In the genomic region with DNA sequence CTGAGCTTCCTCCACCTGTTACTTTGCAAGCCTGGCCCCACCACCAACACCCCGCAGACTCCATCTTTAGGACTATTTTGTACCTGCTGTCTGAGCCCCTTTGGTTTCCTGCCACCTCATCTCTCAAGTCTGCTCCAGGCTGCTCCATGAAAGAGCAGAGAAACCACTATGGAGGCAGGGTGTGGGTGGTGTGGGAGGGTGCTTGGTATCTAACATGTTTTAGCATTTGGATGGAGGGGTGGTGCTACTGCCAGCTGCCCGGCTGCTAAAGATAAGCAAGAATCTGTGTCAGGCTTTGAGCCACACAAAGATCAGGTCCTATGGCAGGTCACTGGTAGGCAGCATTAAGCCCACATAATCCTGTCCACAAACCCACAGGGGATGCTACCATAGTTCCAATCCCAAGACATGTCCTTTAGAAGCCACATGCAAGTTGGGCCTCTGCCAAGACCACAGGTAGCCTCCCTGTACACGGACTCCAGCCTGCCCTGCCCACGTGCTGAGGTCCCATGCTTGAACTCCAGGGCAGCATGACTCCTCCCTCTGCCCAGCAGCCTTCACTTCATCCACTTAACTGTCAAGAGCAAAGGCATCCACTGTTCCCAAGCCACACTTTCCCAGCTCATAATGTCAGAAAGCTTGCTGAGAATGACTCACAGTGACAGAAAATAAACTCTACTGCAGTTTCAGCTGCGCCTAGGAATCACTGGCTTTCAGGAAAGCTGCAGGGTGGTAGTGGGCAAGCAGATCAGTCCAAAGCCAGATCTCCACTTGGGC, we compare ENCODE assay signal across 11 mouse cellular contexts. TPM values are rescaled to one million over a fixed set of nuclear protein-coding genes. Genes with fewer than 3 reads are reported as not detected.
A peak's percentile ranks its signal among the peaks of the same experiment; 100 is the strongest.
DNase-seq lines count a peak whose midpoint lies in the region; ATAC-seq and TF ChIP-seq lines count a peak whose summit lies in the region.
"Had no signal": no experiment of that assay in that cellular context is flagged by ENCODE, and none has a peak within 500 bp of the region (broad histone marks: within the 10 kb centered on the region; RNA-seq: fewer than 3 reads in every experiment).

No protein-coding gene starts in this region.

- no peak overlapping the region for H3K27ac ChIP-seq in midbrain, postnatal 0 days (ENCODE audit: low read depth, low read length)
- H3K27ac ChIP-seq in midbrain, embryonic 10.5 days (replicated peaks) = no peak overlapping the region
- no peak overlapping the region for H3K27ac ChIP-seq in liver, embryonic 15.5 days (replicated peaks)
- H3K27ac ChIP-seq in stomach, embryonic 15.5 days = no peak overlapping the region
- H3K27ac ChIP-seq: forebrain, embryonic 15.5 days; hindbrain, embryonic 15.5 days had no signal

- no peak for TF ChIP-seq CTCF in midbrain, postnatal 0 days (IDR thresholded peaks at IDR 0.05)

- no peak for DNase-seq in frontal cortex, postnatal 10 days (ENCODE audit: low spot score in 2 of 2)
- DNase-seq in midbrain, postnatal 0 days (ENCODE audit: low spot score) = no peak
- no peak for DNase-seq in midbrain, embryonic 10.5 days (ENCODE audit: low spot score)
- no peak for DNase-seq in cerebellum, adult 8-10 months
- no peak for DNase-seq in spleen, postnatal 4 days (ENCODE audit: low spot score in 2 of 2)
- DNase-seq: B cell, adult 2 months had no signal

- H3K4me3 ChIP-seq in midbrain, postnatal 0 days (ENCODE audit: low read depth, low read length) = no peak overlapping the region
- H3K4me3 ChIP-seq in midbrain, embryonic 10.5 days = no peak overlapping the region
- H3K4me3 ChIP-seq in liver, embryonic 15.5 days (replicated peaks) = no peak overlapping the region
- no peak overlapping the region for H3K4me3 ChIP-seq in stomach, embryonic 15.5 days (replicated peaks)
- H3K4me3 ChIP-seq: forebrain, embryonic 15.5 days; hindbrain, embryonic 15.5 days had no signal

- no peaks in the 10 kb centered on the region for H3K36me3 ChIP-seq in midbrain, postnatal 0 days (ENCODE audit: insufficient read depth, low read length)
- no peaks in the 10 kb centered on the region for H3K36me3 ChIP-seq in midbrain, embryonic 10.5 days
- H3K36me3 ChIP-seq in liver, embryonic 15.5 days (replicated peaks) = no peaks in the 10 kb centered on the region
- no peaks in the 10 kb centered on the region for H3K36me3 ChIP-seq in stomach, embryonic 15.5 days
- H3K36me3 ChIP-seq: forebrain, embryonic 15.5 days; hindbrain, embryonic 15.5 days had no signal

- no peaks in the 10 kb centered on the region for H3K4me1 ChIP-seq in midbrain, postnatal 0 days (ENCODE audit: insufficient read depth, low read length)
- H3K4me1 ChIP-seq in midbrain, embryonic 10.5 days = no peaks in the 10 kb centered on the region
- peaks cover 10% of the 10 kb centered on the region for H3K4me1 ChIP-seq in liver, embryonic 15.5 days (replicated peaks)
- no peaks in the 10 kb centered on the region for H3K4me1 ChIP-seq in stomach, embryonic 15.5 days
- H3K4me1 ChIP-seq: forebrain, embryonic 15.5 days; hindbrain, embryonic 15.5 days had no signal

- no peaks in the 10 kb centered on the region for H3K9me3 ChIP-seq in midbrain, postnatal 0 days (ENCODE audit: low read length)
- H3K9me3 ChIP-seq in midbrain, embryonic 10.5 days (replicated peaks) = no peaks in the 10 kb centered on the region
- no peaks in the 10 kb centered on the region for H3K9me3 ChIP-seq in liver, embryonic 15.5 days (replicated peaks)
- no peaks in the 10 kb centered on the region for H3K9me3 ChIP-seq in stomach, embryonic 15.5 days
- H3K9me3 ChIP-seq: forebrain, embryonic 15.5 days; hindbrain, embryonic 15.5 days had no signal

- 0 out of 2 replicates have a peak overlapping the region, but pooled peaks have one; percentile 33 for H3K9ac ChIP-seq in midbrain, postnatal 0 days (replicated peaks; ENCODE audit: low read length, poor library complexity, severe bottlenecking)
- H3K9ac ChIP-seq in liver, embryonic 15.5 days = no peak overlapping the region
- H3K9ac ChIP-seq in stomach, embryonic 15.5 days = no peak overlapping the region
- H3K9ac ChIP-seq: forebrain, embryonic 15.5 days; hindbrain, embryonic 15.5 days had no signal

- peak; percentile 72 for ATAC-seq in frontal cortex, adult (ENCODE audit: low TSS enrichment)
- ATAC-seq in midbrain, postnatal 0 days (ENCODE audit: low FRiP score) = no peak
- ATAC-seq in liver, embryonic 15.5 days (ENCODE audit: insufficient read depth) = 0 out of 2 replicates have a peak, but pooled peaks have one; percentile 29
- 0 out of 2 replicates have a peak, but pooled peaks have one; percentile 21 for ATAC-seq in stomach, embryonic 15.5 days (ENCODE audit: insufficient read depth, low FRiP score, low read depth)
- ATAC-seq: forebrain, embryonic 15.5 days had no signal

- H3K4me2 ChIP-seq in midbrain, postnatal 0 days (ENCODE audit: low read depth, low read length, poor library complexity, severe bottlenecking) = no peak overlapping the region
- H3K4me2 ChIP-seq in liver, embryonic 15.5 days = no peak overlapping the region
- H3K4me2 ChIP-seq in stomach, embryonic 15.5 days = no peak overlapping the region
- H3K4me2 ChIP-seq: forebrain, embryonic 15.5 days; hindbrain, embryonic 15.5 days had no signal

- WGBS in midbrain, postnatal 0 days = 71% methylated on average over 5 of the region's 5 CpGs
- 69% methylated on average over 5 of the region's 5 CpGs for WGBS in midbrain, embryonic 10.5 days
- 41% methylated on average over 5 of the region's 5 CpGs for WGBS in liver, embryonic 15.5 days (ENCODE audit: insufficient replicate concordance)
- WGBS in stomach, embryonic 15.5 days = 43% methylated on average over 5 of the region's 5 CpGs

- no peaks in the 10 kb centered on the region for H3K27me3 ChIP-seq in midbrain, postnatal 0 days (ENCODE audit: insufficient read depth, low read length)
- no peaks in the 10 kb centered on the region for H3K27me3 ChIP-seq in midbrain, embryonic 10.5 days (ENCODE audit: low read depth, poor library complexity, severe bottlenecking)
- no peaks in the 10 kb centered on the region; the same call in 1 of the 2 replicates for H3K27me3 ChIP-seq in liver, embryonic 15.5 days
- no peaks in the 10 kb centered on the region for H3K27me3 ChIP-seq in stomach, embryonic 15.5 days (replicated peaks)
- H3K27me3 ChIP-seq: forebrain, embryonic 15.5 days; hindbrain, embryonic 15.5 days had no signal

RNA-seq across cellular contexts. Expression of a gene that starts 14.5 kb away (rescaled TPM):
- total RNA-seq in midbrain, postnatal 0 days (2014; rRNA removed) = 36.7 and 62.2 TPM in 2 replicates
- 44.3 and 46.9 TPM in 2 replicates for polyA plus RNA-seq in midbrain, postnatal 0 days (2015; fragmentation: Nextera tagmentation; extraction: Ambion mirVana)
- 54.5 and 62.1 TPM in 2 replicates for polyA plus RNA-seq in midbrain, embryonic 10.5 days (2016; fragmentation: Nextera tagmentation; extraction: Ambion mirVana)
- polyA plus RNA-seq in liver, embryonic 15.5 days (2015; fragmentation: Nextera tagmentation; extraction: Ambion mirVana) = 14.8 and 18.5 TPM in 2 replicates
- 48.7 and 53.0 TPM in 2 replicates for polyA plus RNA-seq in stomach, embryonic 15.5 days (2015; fragmentation: Nextera tagmentation; extraction: Ambion mirVana)

RNA-seq across cellular contexts. Expression of a gene that starts 19.2 kb away (rescaled TPM):
- not detected in 2 replicates for total RNA-seq in midbrain, postnatal 0 days (2014; rRNA removed)
- polyA plus RNA-seq in midbrain, postnatal 0 days (2015; fragmentation: Nextera tagmentation; extraction: Ambion mirVana) = not detected in 2 replicates
- not detected in 2 replicates for polyA plus RNA-seq in midbrain, embryonic 10.5 days (2016; fragmentation: Nextera tagmentation; extraction: Ambion mirVana)
- polyA plus RNA-seq in liver, embryonic 15.5 days (2015; fragmentation: Nextera tagmentation; extraction: Ambion mirVana) = not detected in 2 replicates
- polyA plus RNA-seq in stomach, embryonic 15.5 days (2015; fragmentation: Nextera tagmentation; extraction: Ambion mirVana) = not detected in 2 replicates
- polyA plus RNA-seq: forebrain, embryonic 15.5 days; hindbrain, embryonic 15.5 days had no signal

RNA-seq across cellular contexts. Expression of a gene that starts 28.6 kb away (rescaled TPM):
- total RNA-seq in midbrain, postnatal 0 days (2014; rRNA removed) = not detected in 2 replicates
- 1.1 TPM in 1 of 2 replicates, not detected in the other for polyA plus RNA-seq in midbrain, postnatal 0 days (2015; fragmentation: Nextera tagmentation; extraction: Ambion mirVana)
- 1.0 TPM in 1 of 2 replicates, not detected in the other for polyA plus RNA-seq in midbrain, embryonic 10.5 days (2016; fragmentation: Nextera tagmentation; extraction: Ambion mirVana)
- polyA plus RNA-seq in liver, embryonic 15.5 days (2015; fragmentation: Nextera tagmentation; extraction: Ambion mirVana) = 7.5 and 9.1 TPM in 2 replicates
- polyA plus RNA-seq in stomach, embryonic 15.5 days (2015; fragmentation: Nextera tagmentation; extraction: Ambion mirVana) = 59.7 and 65.9 TPM in 2 replicates

RNA-seq across cellular contexts. Expression of a gene that starts 34.9 kb away (rescaled TPM):
- 115 and 121 TPM in 2 replicates for total RNA-seq in midbrain, postnatal 0 days (2014; rRNA removed)
- 165 and 175 TPM in 2 replicates for polyA plus RNA-seq in midbrain, postnatal 0 days (2015; fragmentation: Nextera tagmentation; extraction: Ambion mirVana)
- polyA plus RNA-seq in midbrain, embryonic 10.5 days (2016; fragmentation: Nextera tagmentation; extraction: Ambion mirVana) = 68.9 and 82.6 TPM in 2 replicates
- polyA plus RNA-seq in liver, embryonic 15.5 days (2015; fragmentation: Nextera tagmentation; extraction: Ambion mirVana) = 65.2 and 78.7 TPM in 2 replicates
- 54.9 and 57.0 TPM in 2 replicates for polyA plus RNA-seq in stomach, embryonic 15.5 days (2015; fragmentation: Nextera tagmentation; extraction: Ambion mirVana)

RNA-seq across cellular contexts. Expression of a gene that starts 39.9 kb away (rescaled TPM):
- 46.7 and 48.6 TPM in 2 replicates for total RNA-seq in midbrain, postnatal 0 days (2014; rRNA removed)
- 103 and 117 TPM in 2 replicates for polyA plus RNA-seq in midbrain, postnatal 0 days (2015; fragmentation: Nextera tagmentation; extraction: Ambion mirVana)
- polyA plus RNA-seq in midbrain, embryonic 10.5 days (2016; fragmentation: Nextera tagmentation; extraction: Ambion mirVana) = 136 and 141 TPM in 2 replicates
- 49.0 and 50.2 TPM in 2 replicates for polyA plus RNA-seq in liver, embryonic 15.5 days (2015; fragmentation: Nextera tagmentation; extraction: Ambion mirVana)
- polyA plus RNA-seq in stomach, embryonic 15.5 days (2015; fragmentation: Nextera tagmentation; extraction: Ambion mirVana) = 140 and 143 TPM in 2 replicates
